Mouse (Mus musculus): Measurements from ENCODE around the gene Tnfrsf17. TPM values are rescaled to one million over a fixed set of nuclear protein-coding genes. Genes with fewer than 3 reads are reported as not detected.
"Not testable (repeated sequence)": the region's sequence is repeated elsewhere in the genome, so short reads cannot be mapped to it uniquely, and the experiment has no call there.

Gene Tnfrsf17
- polyA plus RNA-seq, 1 experiment from 2014 or later = not detected

DNA sequence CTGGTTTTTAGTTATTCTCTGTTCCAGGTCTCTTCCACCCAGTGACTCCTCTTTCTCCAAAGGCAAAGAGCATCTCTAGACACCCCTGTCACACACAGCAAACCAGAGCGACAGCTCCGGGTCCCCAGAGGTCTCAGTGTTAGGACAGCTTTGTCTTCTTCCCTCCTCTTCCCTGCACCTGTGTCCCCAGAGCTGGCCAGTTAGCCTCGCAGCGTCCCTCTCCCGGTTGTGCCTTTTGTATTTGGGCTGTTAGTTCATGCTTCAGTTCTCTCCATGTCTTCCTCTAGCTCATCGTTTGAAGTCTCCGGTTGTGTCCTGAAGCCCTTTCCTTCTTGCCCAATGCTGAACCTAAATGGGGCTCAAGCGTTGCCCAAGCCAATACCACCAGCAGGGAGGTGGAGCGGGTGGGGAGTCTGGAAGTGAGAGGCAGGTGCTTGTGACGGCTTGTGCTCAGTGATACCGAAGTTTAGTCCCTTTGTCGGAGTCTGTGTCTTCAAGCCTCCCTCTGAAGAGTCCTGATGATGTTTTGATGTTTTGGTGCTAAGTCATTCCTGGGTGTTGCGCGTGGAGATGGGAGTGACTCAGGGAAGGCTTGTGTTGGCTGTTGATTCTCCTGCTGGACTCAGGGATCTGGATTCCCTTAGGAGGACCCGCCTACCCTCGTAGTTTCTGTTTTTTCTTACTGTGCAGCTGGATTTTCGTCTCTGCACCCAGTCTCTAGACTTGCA, 9.9 kb downstream of the Tnfrsf17 start:
- no peak for ATAC-seq (ENCODE audit: insufficient read depth, low FRiP score)
- Histone ChIP-seq H3K36me3 (ENCODE audit: control insufficient read depth, insufficient read depth, low read length) (no peaks in the 10 kb centered on the region), H3K9ac (ENCODE audit: low read length) (peak overlapping the region; percentile 84), H3K9me3 (replicated peaks; ENCODE audit: control insufficient read depth, low read length) (no peaks in the 10 kb centered on the region), H3K4me3 (replicated peaks; ENCODE audit: low read length) (peak overlapping the region; percentile 66), H3K4me2 (ENCODE audit: low read depth, low read length) (peak overlapping the region; percentile 99), H3K27me3 (ENCODE audit: control insufficient read depth, insufficient read depth, low read length) (no peaks in the 10 kb centered on the region), H3K4me1 (ENCODE audit: control insufficient read depth, insufficient read depth, low read length) (peaks cover 9% of the 10 kb centered on the region), H3K27ac (ENCODE audit: low read length) (peak overlapping the region; percentile 39)
- WGBS = 5% methylated on average over 17 of the region's 17 CpGs

DNA sequence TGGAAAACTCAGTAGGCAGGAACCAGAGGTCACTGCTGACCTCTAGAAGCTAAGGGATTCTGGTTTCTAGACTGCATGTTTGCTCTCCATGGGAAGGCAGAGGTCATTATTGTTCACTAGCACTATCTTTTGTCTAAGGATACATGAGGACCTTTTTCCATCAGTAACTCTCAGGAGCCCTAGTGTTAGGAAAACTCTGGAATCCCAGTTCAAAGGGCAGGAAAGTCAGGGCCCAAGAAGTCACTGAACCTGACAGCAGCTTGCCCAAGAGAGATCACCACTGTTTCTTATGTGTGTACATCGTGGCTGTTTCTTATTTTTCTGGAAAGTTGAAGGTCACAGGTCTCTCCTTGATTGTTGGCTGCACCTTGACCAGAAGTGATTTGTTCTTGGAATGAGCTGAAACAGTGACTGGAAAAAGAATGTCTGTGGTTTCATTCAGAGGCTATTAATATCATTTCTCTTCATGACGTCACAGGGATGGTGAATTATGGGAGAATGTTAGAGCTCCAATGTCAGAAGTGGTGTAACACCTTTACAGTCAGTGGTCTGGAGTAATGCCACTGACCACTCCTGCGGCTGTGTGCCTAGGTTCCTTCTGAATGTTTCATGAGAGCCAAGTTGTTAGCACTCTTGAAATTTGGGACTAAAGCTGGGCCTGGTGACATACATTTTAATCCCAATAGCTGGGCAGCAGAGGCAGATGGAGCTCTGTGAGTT, 16.6 kb downstream of the Tnfrsf17 start:
- no peak for ATAC-seq (ENCODE audit: insufficient read depth, low FRiP score)
- no peaks in the 10 kb centered on the region for H3K4me1 ChIP-seq (ENCODE audit: control insufficient read depth, insufficient read depth, low read length)
- H3K27me3 ChIP-seq (ENCODE audit: control insufficient read depth, insufficient read depth, low read length) = no peaks in the 10 kb centered on the region
- no peak overlapping the region for H3K4me3 ChIP-seq (replicated peaks; ENCODE audit: low read length)
- H3K9ac ChIP-seq (ENCODE audit: low read length) = no peak overlapping the region
- no peak overlapping the region for H3K27ac ChIP-seq (ENCODE audit: low read length)
- WGBS = 77% methylated on average over 3 of the region's 3 CpGs
- no peak overlapping the region for H3K4me2 ChIP-seq (ENCODE audit: low read depth, low read length)
- no peaks in the 10 kb centered on the region for H3K36me3 ChIP-seq (ENCODE audit: control insufficient read depth, insufficient read depth, low read length)
- H3K9me3 ChIP-seq (replicated peaks; ENCODE audit: control insufficient read depth, low read length) = no peaks in the 10 kb centered on the region

DNA sequence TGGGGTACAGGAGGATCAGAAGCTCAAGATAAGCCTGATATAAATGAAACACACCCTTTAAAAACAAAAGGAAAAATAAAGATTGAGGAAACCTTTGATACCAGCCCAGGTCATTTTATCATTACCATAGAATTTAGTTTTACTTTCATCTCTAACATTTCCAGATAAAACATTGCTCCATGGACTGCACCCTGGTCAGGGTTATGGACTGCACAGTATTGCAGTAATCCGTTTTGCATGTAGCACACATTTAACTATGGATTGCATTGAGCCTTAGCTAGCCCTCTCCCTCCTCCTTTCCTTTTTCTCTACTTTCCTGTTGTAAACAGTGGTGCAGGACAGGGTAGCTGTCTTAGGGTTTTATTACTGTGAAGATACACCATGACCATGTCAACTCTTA, 17.4 kb downstream of the Tnfrsf17 start:
- Histone ChIP-seq H3K27me3 (ENCODE audit: control insufficient read depth, insufficient read depth, low read length) (no peaks in the 10 kb centered on the region), H3K4me2 (ENCODE audit: low read depth, low read length) (no peak overlapping the region), H3K36me3 (ENCODE audit: control insufficient read depth, insufficient read depth, low read length) (no peaks in the 10 kb centered on the region), H3K4me1 (ENCODE audit: control insufficient read depth, insufficient read depth, low read length) (no peaks in the 10 kb centered on the region), H3K9me3 (replicated peaks; ENCODE audit: control insufficient read depth, low read length) (no peaks in the 10 kb centered on the region), H3K9ac (ENCODE audit: low read length) (no peak overlapping the region), H3K4me3 (replicated peaks; ENCODE audit: low read length) (no peak overlapping the region), H3K27ac (ENCODE audit: low read length) (no peak overlapping the region)
- WGBS = 73% methylated on average over 1 of the region's 1 CpGs
- ATAC-seq (ENCODE audit: insufficient read depth, low FRiP score) = no peak

DNA sequence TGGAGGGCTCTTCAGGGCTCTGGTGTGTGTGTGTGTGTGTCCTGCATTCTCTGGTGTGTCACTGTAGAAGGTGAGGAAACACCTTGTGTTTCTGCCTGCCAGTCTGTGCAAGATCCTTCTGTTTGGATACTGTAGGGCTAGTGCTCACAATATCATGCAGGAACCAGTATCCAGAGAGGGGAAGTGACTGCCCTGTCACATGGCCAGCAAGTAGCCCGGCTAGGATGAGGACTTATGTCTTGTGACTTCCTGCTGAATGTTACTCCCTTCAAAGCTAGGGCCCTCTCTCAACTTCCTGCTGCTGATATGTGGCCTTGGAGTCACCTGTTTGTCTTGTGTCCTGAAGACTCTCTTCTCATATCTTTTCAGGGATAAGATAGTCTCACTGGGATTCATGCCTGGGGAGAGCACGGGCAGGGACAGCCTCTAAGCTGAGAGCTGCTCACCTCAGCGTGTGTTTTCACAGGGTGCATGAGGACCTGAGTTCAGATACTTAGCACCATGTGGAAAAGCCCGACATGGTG, 29.7 kb downstream of the Tnfrsf17 start:
- H3K36me3 ChIP-seq (ENCODE audit: control insufficient read depth, insufficient read depth, low read length) = no peaks in the 10 kb centered on the region
- WGBS = 73% methylated on average over 4 of the region's 4 CpGs

DNA sequence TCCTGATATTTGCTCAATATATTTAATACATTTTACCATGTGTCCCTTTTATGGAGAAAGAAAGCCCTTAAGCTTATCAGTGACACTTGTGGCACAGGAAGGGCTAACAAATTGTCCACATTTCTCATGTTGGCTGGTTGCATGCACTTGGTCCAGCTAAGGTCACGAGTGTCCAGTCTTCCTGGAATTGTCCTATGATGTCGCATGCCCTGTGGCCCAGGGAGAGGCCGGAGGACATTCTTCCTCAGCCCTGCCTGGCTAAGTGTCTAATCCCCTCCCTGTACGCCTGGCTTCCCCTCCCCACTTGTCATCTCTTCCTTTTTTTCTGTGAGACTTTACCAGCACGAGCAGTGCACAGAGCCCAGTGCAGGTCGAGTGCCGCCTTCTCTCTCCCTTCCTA, 38.3 kb downstream of the Tnfrsf17 start:
- WGBS = 67% methylated on average over 7 of the region's 7 CpGs
- no peak overlapping the region for H3K9ac ChIP-seq (ENCODE audit: low read length)
- no peak overlapping the region for H3K27ac ChIP-seq (ENCODE audit: low read length)
- no peaks in the 10 kb centered on the region for H3K36me3 ChIP-seq (ENCODE audit: control insufficient read depth, insufficient read depth, low read length)
- H3K4me1 ChIP-seq (ENCODE audit: control insufficient read depth, insufficient read depth, low read length) = no peaks in the 10 kb centered on the region
- H3K9me3 ChIP-seq (replicated peaks; ENCODE audit: control insufficient read depth, low read length) = no peaks in the 10 kb centered on the region
- ATAC-seq (ENCODE audit: insufficient read depth, low FRiP score) = no peak
- H3K27me3 ChIP-seq (ENCODE audit: control insufficient read depth, insufficient read depth, low read length) = no peaks in the 10 kb centered on the region
- no peak overlapping the region for H3K4me3 ChIP-seq (replicated peaks; ENCODE audit: low read length)
- H3K4me2 ChIP-seq (ENCODE audit: low read depth, low read length) = no peak overlapping the region

More for the DNA sequence above, 29.7 kb downstream of the Tnfrsf17 start:
- Histone ChIP-seq H3K27me3 (ENCODE audit: control insufficient read depth, insufficient read depth, low read length) (no peaks in the 10 kb centered on the region), H3K27ac (ENCODE audit: low read length) (peak overlapping the region; percentile 10; the same call in 1 of the 2 replicates), H3K4me3 (replicated peaks; ENCODE audit: low read length) (no peak overlapping the region), H3K4me1 (ENCODE audit: control insufficient read depth, insufficient read depth, low read length) (no peaks in the 10 kb centered on the region), H3K9me3 (replicated peaks; ENCODE audit: control insufficient read depth, low read length) (no peaks in the 10 kb centered on the region), H3K4me2 (ENCODE audit: low read depth, low read length) (no peak overlapping the region), H3K9ac (ENCODE audit: low read length) (no peak overlapping the region)
- no peak for ATAC-seq (ENCODE audit: insufficient read depth, low FRiP score)

DNA sequence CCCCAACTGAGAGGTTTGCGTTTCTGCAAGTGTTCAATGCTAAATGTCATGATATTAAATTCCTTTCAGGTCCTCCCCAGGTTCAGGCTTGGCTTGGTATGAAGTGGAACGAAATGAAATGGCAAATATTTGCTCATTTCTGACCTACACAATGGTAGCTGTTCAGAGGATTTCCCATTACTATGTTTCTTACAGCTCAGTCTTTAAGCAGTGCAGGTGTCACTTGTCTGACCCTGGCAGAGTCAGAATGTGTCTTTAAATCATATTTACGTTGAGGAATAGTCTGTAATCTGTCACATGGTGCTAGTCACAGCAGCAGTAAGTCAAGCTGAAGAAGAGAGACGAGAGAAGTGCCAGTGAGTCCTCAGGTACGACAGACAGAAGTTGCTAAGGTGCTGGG, 45.6 kb downstream of the Tnfrsf17 start:
- no peak; the same call in 1 of the 2 replicates for ATAC-seq (ENCODE audit: insufficient read depth, low FRiP score)
- Histone ChIP-seq H3K27me3 (ENCODE audit: control insufficient read depth, insufficient read depth, low read length) (no peaks in the 10 kb centered on the region), H3K9ac (ENCODE audit: low read length) (no peak overlapping the region), H3K4me3 (replicated peaks; ENCODE audit: low read length) (no peak overlapping the region), H3K36me3 (ENCODE audit: control insufficient read depth, insufficient read depth, low read length) (no peaks in the 10 kb centered on the region), H3K4me2 (ENCODE audit: low read depth, low read length) (no peak overlapping the region), H3K27ac (ENCODE audit: low read length) (peak overlapping the region; percentile 42; the same call in 1 of the 2 replicates), H3K9me3 (replicated peaks; ENCODE audit: control insufficient read depth, low read length) (no peaks in the 10 kb centered on the region), H3K4me1 (ENCODE audit: control insufficient read depth, insufficient read depth, low read length) (no peaks in the 10 kb centered on the region; the same call in 1 of the 2 replicates)
- 46% methylated on average over 5 of the region's 5 CpGs for WGBS

DNA sequence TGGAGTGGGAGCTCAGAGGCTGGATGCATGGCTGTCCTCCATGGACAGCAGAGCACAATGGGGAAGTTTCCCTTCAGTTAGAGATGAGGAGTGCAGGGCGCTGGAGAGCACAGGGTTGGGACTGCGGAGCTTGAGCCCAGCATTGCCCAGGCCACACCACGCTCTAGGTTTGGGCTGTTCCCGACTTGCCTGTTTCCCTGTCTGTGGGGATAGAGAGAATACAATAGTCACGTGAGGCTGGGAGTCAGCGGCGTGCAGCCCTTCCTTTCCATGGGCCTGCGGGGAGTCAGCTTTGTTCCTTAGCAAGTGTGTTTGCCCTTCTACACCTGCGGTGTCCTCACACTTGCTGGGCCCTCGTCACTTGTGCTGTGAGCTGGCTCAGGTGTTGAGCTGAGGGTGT, 46.3 kb downstream of the Tnfrsf17 start:
- WGBS = 37% methylated on average over 10 of the region's 10 CpGs
- H3K4me3 ChIP-seq (replicated peaks; ENCODE audit: low read length) = no peak overlapping the region
- H3K27me3 ChIP-seq (ENCODE audit: control insufficient read depth, insufficient read depth, low read length) = no peaks in the 10 kb centered on the region
- peak; percentile 72 for ATAC-seq (ENCODE audit: insufficient read depth, low FRiP score)
- H3K9ac ChIP-seq (ENCODE audit: low read length) = no peak overlapping the region
- no peaks in the 10 kb centered on the region for H3K36me3 ChIP-seq (ENCODE audit: control insufficient read depth, insufficient read depth, low read length)
- no peaks in the 10 kb centered on the region; the same call in 1 of the 2 replicates for H3K4me1 ChIP-seq (ENCODE audit: control insufficient read depth, insufficient read depth, low read length)
- peak overlapping the region; percentile 42; the same call in 1 of the 2 replicates for H3K27ac ChIP-seq (ENCODE audit: low read length)
- H3K9me3 ChIP-seq (replicated peaks; ENCODE audit: control insufficient read depth, low read length) = no peaks in the 10 kb centered on the region
- no peak overlapping the region for H3K4me2 ChIP-seq (ENCODE audit: low read depth, low read length)

DNA sequence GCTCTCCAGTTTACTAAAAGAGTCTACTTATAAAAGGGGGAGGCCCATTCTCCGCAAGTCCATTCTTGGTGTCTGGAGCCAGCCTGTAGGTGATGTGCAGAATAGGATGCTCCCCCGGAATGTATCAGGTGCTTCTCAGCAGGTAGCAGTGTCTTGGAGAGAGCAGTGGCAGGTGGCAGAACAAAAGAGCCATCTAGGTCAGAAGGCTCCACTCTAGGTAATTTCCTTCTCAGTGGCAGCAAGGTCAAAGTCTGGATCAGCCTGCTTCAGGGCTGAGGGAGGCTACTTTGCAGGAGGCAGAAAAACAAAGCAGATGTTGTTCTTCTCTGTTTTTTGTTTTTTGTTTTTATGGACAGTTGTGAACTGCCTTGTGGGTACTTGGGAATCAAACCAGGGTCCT, 47.0 kb downstream of the Tnfrsf17 start:
- H3K36me3 ChIP-seq (ENCODE audit: control insufficient read depth, insufficient read depth, low read length); H3K27ac ChIP-seq (ENCODE audit: low read length); ATAC-seq (ENCODE audit: insufficient read depth, low FRiP score); H3K4me1 ChIP-seq (ENCODE audit: control insufficient read depth, insufficient read depth, low read length); H3K4me3 ChIP-seq (replicated peaks; ENCODE audit: low read length); H3K9ac ChIP-seq (ENCODE audit: low read length); H3K9me3 ChIP-seq (replicated peaks; ENCODE audit: control insufficient read depth, low read length); H3K4me2 ChIP-seq (ENCODE audit: low read depth, low read length); H3K27me3 ChIP-seq (ENCODE audit: control insufficient read depth, insufficient read depth, low read length): not testable (repeated sequence)
- WGBS = 78% methylated on average over 2 of the region's 2 CpGs

DNA sequence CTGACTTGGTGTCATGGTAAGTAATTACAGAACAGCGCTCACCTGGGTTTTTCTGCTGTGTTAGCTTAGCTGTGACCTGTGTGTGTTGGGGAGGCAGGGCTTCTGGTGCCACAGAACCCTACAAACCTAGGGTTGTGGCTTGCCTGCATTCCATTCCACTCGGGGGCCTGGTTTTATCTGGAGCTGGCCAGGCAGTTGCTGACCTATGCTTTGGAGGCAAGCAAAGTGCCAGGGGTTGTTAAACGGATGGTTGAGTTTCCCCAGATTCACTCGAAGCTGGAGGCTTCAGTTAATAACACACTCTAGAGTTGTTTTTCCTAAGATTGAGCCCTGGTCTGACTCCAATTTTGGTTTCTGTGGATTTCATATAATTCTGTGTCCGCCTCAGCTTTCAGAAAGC, 52.0 kb downstream of the Tnfrsf17 start:
- WGBS = 46% methylated on average over 5 of the region's 5 CpGs
- Histone ChIP-seq H3K27me3 (ENCODE audit: control insufficient read depth, insufficient read depth, low read length) (no peaks in the 10 kb centered on the region), H3K9ac (ENCODE audit: low read length) (no peak overlapping the region), H3K9me3 (replicated peaks; ENCODE audit: control insufficient read depth, low read length) (no peaks in the 10 kb centered on the region), H3K4me3 (replicated peaks; ENCODE audit: low read length) (no peak overlapping the region), H3K4me1 (ENCODE audit: control insufficient read depth, insufficient read depth, low read length) (peaks cover 5% of the 10 kb centered on the region; the same call in 1 of the 2 replicates), H3K36me3 (ENCODE audit: control insufficient read depth, insufficient read depth, low read length) (no peaks in the 10 kb centered on the region), H3K4me2 (ENCODE audit: low read depth, low read length) (no peak overlapping the region), H3K27ac (ENCODE audit: low read length) (no peak overlapping the region)
- ATAC-seq (ENCODE audit: insufficient read depth, low FRiP score) = no peak
